Mouse (Mus musculus) myocyte (in vitro differentiated cells): ENCODE measurements around the gene Mlip.

ENCODE experiments used
- CEBPB ChIP-seq: IDR thresholded peaks from 2 replicates; pipeline ENCODE4 v1.6.1; 2011; ENCODE audit warnings: mild to moderate bottlenecking, moderate library complexity; ENCODE audit not compliant: poor library complexity, insufficient read depth, severe bottlenecking
- E2F4 ChIP-seq: IDR thresholded peaks from one replicate; pipeline ENCODE4 v1.6.1; 2011; ENCODE audit warnings: mild to moderate bottlenecking, control low read depth, moderate library complexity; ENCODE audit not compliant: insufficient read depth
- MAX ChIP-seq: IDR thresholded peaks from one replicate; pipeline ENCODE4 v1.6.1; 2011; ENCODE audit warnings: low read depth, mild to moderate bottlenecking, control low read depth
- MYOG ChIP-seq, 3 experiments: IDR thresholded peaks; one replicate each; pipeline ENCODE4 v1.6.1; 2011; ENCODE audit warnings: control low read depth in 2 of 3, low read depth in 2 of 3, mild to moderate bottlenecking in 2 of 3; ENCODE audit not compliant: insufficient read length in 2 of 3, control insufficient read depth in 1 of 3, insufficient read depth in 1 of 3
- POLR2A ChIP-seq: IDR thresholded peaks from one replicate; pipeline ENCODE4 v1.6.1; 2011; ENCODE audit warnings: low read depth, mild to moderate bottlenecking, control low read depth, moderate library complexity; ENCODE audit not compliant: insufficient read length
- POLR2AphosphoS2 ChIP-seq: IDR thresholded peaks from one replicate; pipeline ENCODE4 v1.6.1; 2011; ENCODE audit warnings: low read depth, control low read depth; ENCODE audit not compliant: insufficient read length
- REST ChIP-seq: IDR thresholded peaks from one replicate; pipeline ENCODE4 v1.6.1; 2011; ENCODE audit warnings: mild to moderate bottlenecking, control low read depth, moderate library complexity; ENCODE audit not compliant: insufficient read depth, insufficient read length
- TCF12 ChIP-seq: IDR thresholded peaks from one replicate; pipeline ENCODE4 v1.6.1; 2011; ENCODE audit warnings: mild to moderate bottlenecking, control low read depth; ENCODE audit not compliant: poor library complexity, insufficient read depth, severe bottlenecking
- TCF3 ChIP-seq: IDR thresholded peaks from one replicate; pipeline ENCODE4 v1.6.1; 2011; ENCODE audit warnings: low read depth, control low read depth; ENCODE audit not compliant: insufficient read length

DNA sequence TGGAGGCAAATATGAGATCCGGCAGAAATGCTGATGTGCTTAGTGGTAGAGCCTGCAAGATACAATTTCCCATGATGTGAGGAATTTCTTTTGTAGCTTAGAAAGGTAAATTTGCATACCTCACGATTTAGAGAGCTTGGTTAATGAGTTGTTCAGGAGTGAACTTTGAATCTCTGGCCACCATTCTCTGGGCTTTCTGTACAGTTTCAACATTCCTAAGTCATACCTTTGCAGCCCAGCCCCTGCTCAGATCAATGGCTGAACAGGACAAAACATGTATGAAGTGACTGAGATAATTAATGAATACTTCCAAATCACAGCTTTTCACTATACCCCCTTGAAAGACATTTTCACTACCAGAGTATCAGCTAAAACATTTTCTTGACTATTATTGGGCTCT, 281.1 kb downstream of the Mlip start:
- TF ChIP-seq POLR2A = no peak
- no peak for TF ChIP-seq POLR2AphosphoS2
- TF ChIP-seq MAX = no peak
- no peak for TF ChIP-seq MYOG (IDR thresholded peaks at IDR 0.05; ENCODE audit: control insufficient read depth in 1 of 3, insufficient read depth in 1 of 3, insufficient read length in 2 of 3, low read depth in 2 of 3)
- TF ChIP-seq REST = no peak
- TF ChIP-seq CEBPB = no peak
- no peak for TF ChIP-seq TCF12
- no peak for TF ChIP-seq TCF3
- no peak for TF ChIP-seq E2F4
